Mouse (Mus musculus): ENCODE results near the gene Spata2.
A peak's percentile ranks its signal among the peaks of the same experiment; 100 is the strongest.

Gene Spata2

DNA sequence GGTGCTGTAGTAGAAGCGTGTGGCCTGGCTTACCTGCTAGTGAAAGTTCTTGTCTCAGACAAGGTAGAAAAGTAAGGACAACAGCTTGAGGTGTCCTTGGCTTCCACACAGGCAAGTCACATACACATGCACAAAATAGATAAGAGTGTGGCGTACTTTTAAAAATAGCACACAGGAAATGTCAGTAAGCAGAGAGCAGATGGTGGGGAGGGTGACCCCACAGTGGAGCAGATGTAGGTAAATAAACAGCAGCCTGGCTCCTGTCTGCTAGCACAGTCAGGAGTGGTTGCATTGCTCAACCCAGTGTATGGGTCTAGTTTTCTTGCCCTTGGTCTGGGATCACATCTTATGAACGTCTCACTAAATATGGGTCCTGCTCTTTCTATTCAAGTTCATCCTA, 17.8 kb upstream of the Spata2 start:
- no peak for DNase-seq (ENCODE audit: low spot score in 2 of 2)

DNA sequence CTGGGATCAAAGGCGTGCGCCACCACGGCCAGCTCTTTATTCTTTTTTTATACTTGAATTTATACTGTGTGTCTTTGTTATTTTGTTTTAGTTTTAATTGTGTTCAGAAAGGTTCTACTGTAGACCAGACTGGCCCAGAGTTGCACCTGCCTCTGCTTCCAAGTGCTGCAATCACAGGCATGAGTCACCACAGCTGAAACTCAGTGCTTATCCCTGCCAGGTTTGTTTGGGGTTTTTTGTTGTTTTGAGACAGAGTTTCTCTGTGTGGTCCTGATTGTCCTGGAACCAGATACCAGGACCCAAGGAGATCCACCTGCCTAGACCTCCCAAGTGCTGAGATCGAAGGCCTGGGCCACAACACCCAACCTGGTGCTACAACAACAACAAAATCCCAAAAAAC, 15.9 kb upstream of the Spata2 start:
- no peak for DNase-seq (ENCODE audit: low spot score in 2 of 2)

DNA sequence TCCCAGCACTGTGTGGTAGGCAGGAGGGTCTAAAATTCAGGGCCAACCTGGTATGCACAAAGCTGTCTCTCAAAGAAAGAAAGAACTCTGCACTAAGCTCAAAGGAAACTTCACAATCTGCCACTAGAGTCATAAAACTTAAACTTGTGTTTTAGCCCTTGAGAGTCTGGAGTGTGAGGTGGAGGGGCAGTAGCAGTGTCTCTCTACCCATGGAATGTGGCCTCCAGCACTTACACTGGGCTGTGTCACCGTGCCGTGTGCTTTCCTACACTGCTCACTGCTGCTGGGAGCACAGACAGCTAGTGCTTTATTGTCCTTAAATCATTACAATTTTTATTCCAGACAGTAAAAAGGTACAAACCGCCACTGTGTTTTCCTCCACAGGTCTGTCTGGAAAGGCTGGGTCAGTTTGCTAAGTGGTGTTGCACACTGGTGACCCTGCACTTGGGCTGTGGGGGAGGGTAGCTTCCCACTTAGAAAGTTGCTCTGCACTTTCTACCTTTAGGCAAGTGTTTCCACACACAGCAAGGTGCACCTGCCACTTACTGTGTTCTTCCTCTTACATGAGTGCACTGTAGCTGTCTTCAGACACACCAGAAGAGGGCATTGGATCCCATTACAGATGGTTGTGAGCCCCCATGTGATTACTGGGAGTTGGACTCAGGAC, 15.2 kb upstream of the Spata2 start:
- DNase-seq (ENCODE audit: low spot score in 2 of 2) = no peak

DNA sequence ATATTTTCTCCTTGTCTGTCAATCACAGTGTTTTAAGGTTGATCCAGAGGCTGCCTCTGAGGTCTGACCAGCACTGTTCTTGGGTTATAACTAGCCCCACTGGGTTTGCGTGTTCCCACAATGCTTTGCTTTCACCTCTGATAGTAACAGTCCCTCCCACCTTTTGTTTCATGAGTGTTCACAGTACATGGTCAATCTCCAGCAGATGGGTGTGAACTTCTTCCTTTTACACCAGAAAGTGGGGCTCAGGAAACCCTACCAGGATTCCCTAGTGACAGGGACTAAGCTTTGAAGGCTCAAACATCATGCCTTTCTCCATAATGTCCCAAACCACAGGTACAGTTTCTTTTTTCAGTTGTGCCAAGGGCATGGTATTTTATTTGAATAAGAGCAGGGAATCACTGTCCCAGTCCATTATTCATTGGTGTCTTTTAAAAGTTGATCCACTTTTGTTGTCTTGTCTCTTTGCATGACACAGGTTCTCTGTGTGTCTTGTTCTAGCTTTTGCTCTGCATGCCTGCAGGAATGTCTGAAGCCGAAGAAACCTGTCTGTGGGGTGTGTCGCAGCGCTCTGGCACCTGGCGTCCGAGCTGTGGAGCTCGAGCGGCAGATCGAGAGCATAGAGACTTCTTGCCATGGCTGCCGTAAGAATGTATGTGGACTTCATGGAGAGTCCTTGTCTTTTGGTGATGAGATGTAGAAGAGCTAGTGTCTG, 14.0 kb upstream of the Spata2 start:
- no peak for DNase-seq (ENCODE audit: low spot score in 2 of 2)

DNA sequence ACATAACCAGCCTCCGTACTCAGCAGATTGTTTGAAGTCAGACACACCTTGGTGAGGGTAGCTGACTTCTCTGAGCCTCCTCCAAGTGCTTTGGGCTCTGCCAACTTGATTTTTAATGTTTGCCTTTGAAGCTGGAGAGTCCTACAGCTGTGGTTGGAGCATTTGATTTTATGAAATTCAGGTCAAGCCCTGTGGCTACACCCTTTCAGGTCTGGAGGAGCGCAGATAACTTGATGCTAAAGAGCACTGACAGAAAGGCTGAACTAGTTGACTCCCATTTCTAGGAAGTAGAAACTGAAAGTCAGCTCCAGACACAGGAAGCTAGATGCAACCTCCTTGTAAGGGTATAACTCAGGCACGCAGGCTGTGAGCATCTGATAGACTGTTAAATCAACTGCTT, 12.4 kb upstream of the Spata2 start:
- DNase-seq (ENCODE audit: low spot score in 2 of 2) = no peak

DNA sequence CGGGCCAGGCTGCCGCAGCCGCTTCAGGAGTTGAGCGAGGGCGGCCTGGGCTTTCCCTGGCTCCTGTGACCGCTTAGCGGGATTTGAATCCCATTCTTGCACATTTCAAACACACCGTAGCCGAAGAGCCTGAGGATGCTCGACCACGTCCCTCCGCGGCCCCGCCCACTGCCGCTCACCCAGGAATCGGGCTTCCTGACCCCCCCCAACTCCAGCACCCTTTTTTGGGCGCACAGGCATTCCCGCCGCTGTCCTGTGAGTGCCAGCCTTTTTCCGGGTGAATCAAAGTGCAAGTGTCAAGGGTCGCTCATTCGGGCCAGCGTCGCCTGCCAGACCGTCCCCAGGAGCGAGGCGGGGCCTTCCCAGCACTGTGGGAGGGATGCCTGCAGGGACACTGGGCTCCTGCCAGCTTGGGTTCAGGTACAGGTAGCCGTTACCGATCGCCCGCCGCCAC, 11.2 kb upstream of the Spata2 start:
- DNase-seq (ENCODE audit: low spot score in 2 of 2) = peak in 1 of 2 experiments; percentile 38

DNA sequence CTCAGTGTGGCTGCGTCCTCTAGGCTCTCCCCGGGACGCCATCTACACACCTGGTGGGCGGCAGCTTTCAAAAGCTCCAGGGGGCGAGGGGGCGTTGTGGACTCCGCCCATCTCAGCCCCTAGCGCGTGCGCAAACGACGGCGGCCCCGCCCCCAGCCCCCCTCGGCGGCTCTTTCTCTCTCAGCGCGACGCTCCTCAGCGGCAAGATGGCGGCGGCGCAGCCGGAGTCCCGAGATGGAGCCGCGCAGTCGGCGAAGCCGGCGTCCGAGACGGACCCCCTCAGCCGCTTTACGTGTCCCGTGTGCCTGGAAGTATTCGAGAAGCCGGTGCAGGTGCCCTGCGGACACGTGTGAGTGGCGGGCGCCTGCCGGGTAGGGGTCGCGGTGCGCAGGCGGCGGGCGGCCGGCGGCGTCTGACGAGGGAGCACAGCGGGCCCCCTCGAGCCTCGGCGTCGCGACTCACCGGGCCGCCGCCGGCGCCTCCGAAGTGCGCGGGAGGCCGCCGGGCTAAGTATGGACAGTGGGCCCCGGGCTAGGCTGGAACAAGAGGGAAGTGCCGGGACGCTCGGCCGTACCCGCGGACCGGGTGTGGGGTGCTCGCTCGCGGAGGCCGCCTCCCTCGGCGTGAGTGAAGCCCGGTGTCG, 10.7 kb upstream of the Spata2 start:
- DNase-seq (ENCODE audit: low spot score in 2 of 2) = peak; percentile 84 to 90

DNA sequence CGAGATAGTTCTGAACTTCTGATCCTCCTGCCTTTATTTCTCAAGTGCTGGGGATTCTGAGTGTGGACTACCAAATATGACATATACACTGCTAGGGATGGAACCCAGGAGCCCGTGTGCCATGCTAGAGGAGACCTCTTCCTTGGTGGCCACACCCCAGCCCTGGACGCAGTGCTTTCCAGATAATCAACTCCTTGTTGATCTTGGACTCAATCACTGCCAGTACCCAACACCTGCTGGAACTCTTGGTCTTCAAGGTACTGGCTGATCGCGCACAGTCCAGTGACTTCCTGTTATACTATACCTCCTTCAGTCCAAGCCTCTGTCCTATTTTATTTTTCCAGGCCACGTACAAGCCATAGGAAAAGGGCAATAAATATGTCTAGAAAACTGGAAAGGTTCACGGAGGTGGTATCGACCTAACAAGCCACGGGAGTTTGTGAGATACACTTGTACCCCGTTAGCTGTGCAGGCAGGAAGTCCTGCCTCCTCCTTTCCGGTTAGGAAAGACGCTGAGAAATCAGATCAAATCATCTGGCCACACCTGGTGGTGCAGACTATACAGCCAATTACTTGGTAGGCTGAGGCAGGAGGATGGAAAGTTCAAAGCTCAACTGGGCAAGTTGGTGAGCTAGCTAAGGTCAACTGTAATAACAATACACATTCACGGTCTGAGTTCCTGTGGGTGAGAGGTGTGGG, 10.0 kb upstream of the Spata2 start:
- no peak for DNase-seq (ENCODE audit: low spot score in 2 of 2)

DNA sequence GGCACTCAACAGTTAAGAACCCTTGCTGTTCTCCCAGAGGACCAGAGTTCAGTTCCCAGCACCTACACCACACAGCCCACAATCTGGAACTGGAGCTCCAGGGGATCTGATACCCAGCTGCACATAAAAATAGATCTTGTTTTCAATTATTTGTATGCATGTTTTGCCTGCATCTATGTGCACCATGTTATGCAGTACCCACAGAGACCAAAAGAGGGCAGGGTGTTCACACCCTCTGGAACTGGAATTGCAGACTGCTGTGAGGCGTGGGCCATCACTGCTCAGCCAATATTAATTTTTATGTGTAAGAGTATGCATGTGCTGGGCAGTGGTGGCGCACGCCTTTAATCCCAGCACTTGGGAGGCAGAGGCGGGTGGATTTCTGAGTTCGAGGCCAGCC, 4.6 kb upstream of the Spata2 start:
- DNase-seq (ENCODE audit: low spot score in 2 of 2) = no peak

DNA sequence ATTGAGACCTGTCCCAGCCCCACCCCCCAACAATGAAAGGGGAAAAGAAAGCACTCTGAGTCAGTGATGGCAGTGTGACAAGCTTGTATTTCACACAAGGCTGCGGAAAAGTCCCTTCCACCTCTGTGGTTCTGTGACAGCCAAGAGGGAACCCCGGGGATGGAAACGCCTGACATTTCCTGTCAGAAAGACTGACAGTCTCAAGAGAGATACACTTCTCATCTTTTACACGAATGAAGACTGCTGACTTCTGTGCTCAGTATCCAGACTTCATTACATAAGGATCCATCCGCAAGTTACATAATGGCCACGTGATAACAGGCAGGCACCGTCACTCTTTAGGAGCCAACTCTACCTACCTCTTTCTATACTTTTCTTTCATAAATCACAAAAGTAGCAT, 3.8 kb upstream of the Spata2 start:
- no peak for DNase-seq (ENCODE audit: low spot score in 2 of 2)

DNA sequence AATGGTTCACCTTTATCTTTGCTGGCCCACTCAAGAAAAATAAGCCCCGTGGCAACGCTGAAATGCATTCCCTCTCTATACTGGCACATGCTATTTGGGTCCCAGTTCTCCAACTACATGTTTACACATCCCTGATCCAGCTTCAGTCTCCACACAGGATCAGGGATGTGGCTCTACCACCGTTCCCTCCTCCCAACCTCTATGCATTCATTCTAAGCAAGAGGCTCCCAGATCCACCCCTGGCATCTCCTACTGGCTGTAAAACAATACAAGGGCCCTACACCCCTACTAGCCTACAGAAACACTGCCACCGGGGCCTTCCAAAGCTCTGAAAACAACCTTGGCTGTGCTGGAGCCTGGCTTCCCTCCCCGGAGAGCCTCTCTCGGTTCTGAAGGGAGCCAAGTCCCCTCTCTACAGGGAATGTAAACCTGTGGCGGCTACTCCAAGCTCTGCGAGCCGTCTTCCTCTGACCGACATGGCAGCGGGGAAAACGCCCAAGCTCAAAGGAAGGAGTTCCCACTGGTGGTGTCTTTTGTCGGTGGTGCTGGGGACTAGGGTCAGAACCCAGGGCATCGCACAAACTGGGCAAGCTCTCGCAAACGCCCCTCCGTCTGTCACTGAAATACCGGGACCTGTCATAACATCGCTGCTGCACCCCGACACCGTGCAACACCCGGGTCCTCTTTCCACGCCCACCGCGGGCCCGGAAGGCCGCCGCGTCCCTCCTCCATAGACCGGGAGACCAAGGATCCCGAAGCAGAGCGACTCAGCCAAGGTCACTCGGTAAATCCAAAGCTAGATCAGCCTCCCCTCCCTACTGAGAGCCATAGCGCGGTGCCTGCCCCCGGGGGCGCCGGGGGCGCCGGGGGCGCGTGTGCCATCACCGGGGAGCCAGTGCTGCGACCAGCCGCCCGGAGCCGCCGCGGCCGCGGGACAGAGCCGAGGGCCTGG, 654 bp downstream of the Spata2 start, which contains the start of gene Rnf114:
Rnf114 (plus strand) TSS at position 889 of the 952 bp plus-strand sequence.
- DNase-seq (ENCODE audit: low spot score in 2 of 2) = no peak

DNA sequence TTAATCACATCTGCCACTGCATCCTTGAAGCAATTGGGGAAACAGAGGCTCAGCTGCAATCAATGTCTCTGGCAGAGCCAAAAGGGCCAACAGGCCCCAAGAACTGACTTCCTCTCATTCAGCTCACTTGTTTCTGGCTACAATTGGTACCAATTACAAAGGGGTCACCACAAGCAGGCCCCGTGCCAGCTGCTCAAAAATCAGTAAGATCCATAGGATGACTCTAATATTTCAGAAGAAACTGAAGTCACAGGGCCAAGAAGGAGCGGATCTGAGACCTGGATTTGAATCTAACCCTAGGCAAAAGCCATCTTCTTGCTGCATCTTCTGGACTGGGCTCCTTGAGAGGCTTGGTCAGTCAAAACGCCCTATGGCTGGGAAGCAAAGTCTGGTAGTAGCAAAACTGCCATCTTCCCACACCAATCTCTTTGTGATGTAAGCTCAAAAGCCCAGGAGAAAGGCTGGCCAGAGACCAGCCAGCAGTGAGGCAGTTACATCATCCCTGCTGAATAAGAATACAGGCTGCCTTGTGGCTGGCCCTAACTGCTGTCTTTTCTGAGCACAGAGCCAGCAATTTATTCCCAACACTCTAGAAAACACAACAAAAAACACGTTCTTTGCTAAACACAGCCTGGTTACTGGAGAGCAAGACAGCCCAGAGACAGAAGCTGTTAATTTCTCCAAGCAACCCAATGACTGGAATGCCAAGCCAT, 1.7 kb downstream of the Spata2 start:
- DNase-seq (ENCODE audit: low spot score in 2 of 2) = no peak

DNA sequence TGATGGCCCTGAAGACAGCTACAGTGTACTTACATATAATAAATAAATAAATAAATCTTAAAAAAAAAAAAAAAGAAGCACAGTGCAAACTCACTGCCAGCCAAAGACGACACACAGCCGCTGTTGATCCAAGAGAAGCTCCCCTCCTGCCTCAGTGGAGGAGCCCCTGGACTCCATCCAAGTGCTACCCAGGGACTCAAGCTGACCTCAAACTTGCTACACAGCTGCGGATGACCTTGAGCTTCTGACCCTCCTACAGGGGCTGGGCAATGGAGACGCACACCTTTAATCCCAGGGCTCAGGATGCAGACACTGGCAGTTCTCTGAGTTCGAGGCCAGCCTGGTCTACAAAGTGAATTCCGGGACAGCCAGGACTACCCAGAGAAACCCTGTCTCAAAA, 4.7 kb downstream of the Spata2 start:
- no peak for DNase-seq (ENCODE audit: low spot score in 2 of 2)

DNA sequence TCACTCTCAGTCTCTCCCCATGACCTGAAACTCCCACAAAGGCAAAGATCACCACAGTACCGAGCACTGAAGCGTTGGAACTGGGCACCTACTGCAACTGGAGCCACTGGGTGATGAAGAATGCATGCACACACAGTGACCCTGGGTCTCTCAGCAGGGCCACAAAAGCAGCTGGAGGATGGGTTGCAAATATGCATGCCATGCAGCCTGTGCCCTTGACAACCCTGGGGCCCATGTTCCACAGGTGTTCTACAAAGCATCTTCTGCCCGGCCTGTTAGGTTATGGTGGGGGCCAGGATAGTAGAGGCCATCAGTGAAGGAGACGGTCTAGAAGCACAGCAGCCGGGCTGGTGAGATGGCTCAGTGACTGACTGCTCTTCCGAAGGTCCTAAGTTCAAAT, 5.1 kb downstream of the Spata2 start:
- no peak for DNase-seq (ENCODE audit: low spot score in 2 of 2)

DNA sequence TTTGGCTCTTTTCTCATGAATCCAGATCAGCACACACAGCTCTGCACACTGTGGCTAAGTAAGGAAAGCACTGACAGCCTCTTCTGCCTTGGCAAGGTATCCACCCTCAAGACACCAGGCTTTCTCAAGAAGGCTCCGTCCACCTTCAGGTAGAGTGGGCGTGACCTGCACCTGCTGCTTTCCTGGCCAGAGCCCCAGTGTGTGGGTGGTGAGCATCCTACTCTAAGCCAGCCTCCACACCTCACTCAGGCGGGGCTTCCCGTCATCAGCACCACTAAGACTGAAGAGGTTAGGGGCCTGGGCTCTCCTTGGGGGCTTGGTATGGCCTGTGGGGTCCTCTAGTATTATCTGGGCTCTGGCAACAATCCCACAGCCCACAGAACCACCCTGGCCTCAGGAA, 6.1 kb downstream of the Spata2 start:
- no peak for DNase-seq (ENCODE audit: low spot score in 2 of 2)

DNA sequence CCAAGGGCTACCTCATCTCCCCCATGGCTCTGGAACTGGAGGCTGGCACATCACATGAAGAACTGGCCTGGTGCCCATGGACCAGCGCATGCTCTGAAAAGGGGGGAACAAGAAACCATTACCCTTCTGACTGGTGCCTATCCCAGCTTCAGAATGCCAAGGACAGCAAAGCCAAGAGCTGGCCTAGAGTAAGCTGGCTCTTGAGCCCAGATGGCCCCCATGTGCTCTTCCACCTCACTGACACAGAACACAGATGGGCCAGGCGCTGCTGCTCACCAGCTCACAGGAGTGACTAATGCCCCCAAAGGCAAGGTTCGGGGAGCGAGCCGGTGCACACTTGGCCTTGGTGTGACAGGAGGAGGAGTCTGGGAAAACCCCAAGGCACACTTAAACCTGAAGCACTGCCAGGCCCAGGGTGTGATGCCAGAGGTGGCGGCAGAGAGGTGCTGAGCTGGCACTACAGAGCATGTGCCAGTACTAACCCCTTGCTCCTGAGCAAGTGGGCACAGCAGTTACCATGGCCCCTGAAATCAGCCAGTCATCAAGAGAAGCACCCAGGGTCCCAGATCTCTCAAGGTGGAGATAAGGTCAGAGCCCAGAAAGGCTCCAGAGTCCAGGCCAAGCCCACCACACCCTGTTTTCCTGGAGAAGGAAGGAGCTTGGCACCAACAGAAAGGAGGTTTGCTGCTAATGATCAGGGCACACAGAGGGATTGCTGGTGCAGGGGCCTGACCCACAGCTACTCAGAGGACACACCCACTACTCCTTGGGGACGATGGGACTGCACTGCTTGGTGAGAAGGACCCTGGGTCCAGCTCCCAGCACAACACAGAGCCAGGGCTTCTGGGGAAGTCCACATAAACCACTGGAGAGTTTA, 6.9 kb downstream of the Spata2 start:
- no peak for DNase-seq (ENCODE audit: low spot score in 2 of 2)

DNA sequence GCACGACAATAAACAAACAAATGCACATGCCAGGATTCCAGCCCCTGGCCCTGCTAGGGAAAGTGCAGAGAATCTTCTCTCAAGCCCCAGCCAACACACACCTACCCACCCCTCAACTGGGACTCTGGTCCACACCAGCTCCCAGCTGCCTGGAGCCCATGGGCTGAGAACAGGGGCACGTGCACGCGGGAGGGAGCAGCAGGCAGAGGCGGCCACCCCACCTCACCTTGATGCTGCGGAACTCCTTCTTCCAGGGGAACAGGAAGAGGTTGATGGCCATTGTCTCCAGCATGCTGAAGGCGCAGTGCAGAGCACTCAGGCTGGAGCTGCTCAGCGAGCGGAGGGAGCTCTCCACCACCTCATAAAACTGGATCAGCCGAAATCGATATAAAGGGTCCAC, 7.8 kb downstream of the Spata2 start:
- no peak for DNase-seq (ENCODE audit: low spot score in 2 of 2)

DNA sequence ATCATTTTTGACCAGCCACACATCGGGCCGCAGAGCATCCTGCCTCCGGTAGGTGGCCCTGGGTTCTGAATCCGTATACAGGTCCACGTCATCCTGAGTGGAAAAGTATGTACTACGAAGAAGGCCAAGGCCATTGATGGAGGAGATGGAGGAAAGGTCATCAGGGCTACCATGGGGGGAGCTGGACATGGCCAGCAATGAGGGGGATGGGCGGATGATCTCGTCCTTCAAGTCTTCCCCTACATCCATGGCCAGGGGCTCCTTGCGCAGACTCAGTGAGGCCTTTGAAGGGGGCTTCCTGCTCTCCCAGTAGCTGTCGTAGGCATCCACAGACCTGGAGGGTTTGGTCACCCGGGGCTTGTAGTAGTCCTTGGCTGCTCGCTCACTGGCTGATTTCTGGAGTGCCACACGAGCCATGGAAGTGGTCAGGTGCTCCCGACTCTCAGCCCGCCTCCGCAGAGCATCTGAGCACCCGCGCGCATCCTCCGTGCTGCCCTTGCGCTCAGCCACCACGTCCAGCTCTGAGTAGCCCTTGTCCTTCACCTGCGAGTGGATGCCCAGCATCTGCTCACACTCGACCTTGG, 8.8 kb downstream of the Spata2 start:
- DNase-seq (ENCODE audit: low spot score in 2 of 2) = no peak
